Mouse (Mus musculus) kidney, postnatal 0 days (tissue): ENCODE measurements around the gene Plcb1. TPM values are rescaled to one million over a fixed set of nuclear protein-coding genes. Genes with fewer than 3 reads are reported as not detected.
A peak's percentile ranks its signal among the peaks of the same experiment; 100 is the strongest.

Experiments
- ATAC-seq: fragments of 200-750 bp; cut with Nextera tagmentation; replicated peaks from 2 replicates; pipeline ENCODE4 v1.8.0; 2017; ENCODE audit warnings: low read depth, moderate number of reproducible peaks, moderate TSS enrichment, moderate library complexity; ENCODE audit not compliant: low FRiP score
- DNase-seq: peaks from one replicate; pipeline ENCODE4 v3.0.0-alpha.2; 2016; ENCODE audit warnings: low spot score
- H3K27ac ChIP-seq: fragments of 300-500 bp; sonication (generic); 2 replicates; pipeline ENCODE4 v1.5.1; 2014; ENCODE audit warnings: mild to moderate bottlenecking
- H3K27me3 ChIP-seq: fragments of 300-500 bp; sonication (generic); 2 replicates; pipeline ENCODE4 v1.6.1; 2014; ENCODE audit warnings: low read length, mixed read lengths; ENCODE audit not compliant: insufficient read depth
- H3K36me3 ChIP-seq: fragments of 300-500 bp; sonication (generic); 2 replicates; pipeline ENCODE4 v1.6.1; 2014; ENCODE audit warnings: low read length, mixed read lengths; ENCODE audit not compliant: insufficient read depth
- H3K4me1 ChIP-seq: fragments of 300-500 bp; sonication (generic); replicated peaks from 2 replicates; pipeline ENCODE4 v1.6.1; 2014; ENCODE audit warnings: antibody characterized with exemption, low read length, mixed read lengths; ENCODE audit not compliant: insufficient read depth
- H3K4me2 ChIP-seq: fragments of 300-500 bp; sonication (generic); 2 replicates; pipeline ENCODE4 v1.6.1; 2014; ENCODE audit warnings: mild to moderate bottlenecking, low read length, moderate library complexity, mixed read lengths
- H3K4me3 ChIP-seq: fragments of 300-500 bp; sonication (generic); replicated peaks from 2 replicates; pipeline ENCODE4 v1.5.1; 2014; ENCODE audit warnings: low read depth, low read length
- H3K9ac ChIP-seq: fragments of 300-500 bp; sonication (generic); 2 replicates; pipeline ENCODE4 v1.6.1; 2014; ENCODE audit warnings: low read depth, low read length
- H3K9me3 ChIP-seq: fragments of 300-500 bp; sonication (generic); replicated peaks from 2 replicates; pipeline ENCODE4 v1.6.1; 2016; ENCODE audit warnings: low read length, inconsistent platforms, mixed read lengths
- CTCF ChIP-seq: IDR thresholded peaks from 2 replicates; pipeline ENCODE4 v1.5.1; 2016; ENCODE audit warnings: antibody characterized with exemption, low read depth, mild to moderate bottlenecking, moderate library complexity
- WGBS: fragments of 180-500 bp; shearing (Covaris S2); extraction: QIAGEN DNeasy Blood & Tissue Kit; methylation state at CpG from one replicate; pipeline ENCODE4 v1.1.7; 2014; 5-methylcytosine and 5-hydroxymethylcytosine counted together
- polyA plus RNA-seq: library from polyadenylated mRNA; unstranded; fragments of >200 nt; fragmentation: Nextera tagmentation; extraction: Ambion mirVana; gene quantifications from 2 replicates; pipeline ENCODE4 v1.2.1, GENCODE M21; 2015

The Plcb1 gene
- polyA plus RNA-seq, 1 experiment from 2014 or later, result 20.8 TPM

DNA sequence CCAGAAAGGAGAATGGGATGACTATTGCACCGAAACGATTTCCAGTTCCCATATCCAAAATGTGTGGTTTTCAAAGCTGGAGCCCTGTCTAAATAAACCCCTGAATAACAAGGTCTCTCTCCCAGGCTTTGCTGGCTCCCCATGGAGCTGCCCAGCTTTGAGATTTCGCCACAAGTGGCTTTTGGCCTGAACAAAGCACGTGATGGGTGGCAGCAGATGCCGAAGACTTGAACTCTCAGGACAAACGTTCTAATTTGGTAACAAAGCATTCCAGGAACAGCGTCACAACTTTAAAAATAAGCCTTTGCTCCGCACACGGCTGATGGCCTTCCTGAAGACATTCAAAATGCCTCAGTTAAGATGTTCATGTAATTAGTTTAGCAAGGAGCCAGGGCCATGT, 706.9 kb downstream of the Plcb1 start:
- ATAC-seq (no peak), DNase-seq (no peak)
- Histone ChIP-seq H3K9ac (no peak overlapping the region), H3K27me3 (no peaks in the 10 kb centered on the region), H3K36me3 (no peaks in the 10 kb centered on the region), H3K27ac (no peak overlapping the region), H3K4me1 (no peaks in the 10 kb centered on the region), H3K4me2 (no peak overlapping the region), H3K9me3 (no peaks in the 10 kb centered on the region), H3K4me3 (no peak overlapping the region)
- WGBS, result 74% methylated on average over 9 of the region's 9 CpGs
- TF ChIP-seq CTCF, result no peak

DNA sequence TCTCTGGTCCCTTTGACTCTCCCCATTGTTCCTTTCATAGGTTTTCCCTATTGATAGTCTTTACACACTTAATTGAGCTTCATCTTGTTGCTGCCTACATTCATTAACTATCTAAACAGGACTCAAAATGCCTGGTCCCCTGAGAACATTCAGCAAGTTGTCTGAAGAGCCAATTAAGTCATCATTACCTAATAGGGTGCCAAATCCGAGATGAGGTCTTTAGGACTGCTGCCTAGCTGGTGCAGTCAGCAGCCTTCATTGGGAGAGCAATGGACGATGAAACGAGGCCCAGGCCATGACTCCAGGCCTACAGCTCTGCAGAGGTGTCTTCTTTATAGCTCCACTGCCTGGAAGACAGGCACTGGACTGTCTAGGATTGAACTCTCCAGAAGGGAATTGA, 710.7 kb downstream of the Plcb1 start:
- no peak for TF ChIP-seq CTCF
- WGBS, result 15% methylated on average over 3 of the region's 3 CpGs
- Histone ChIP-seq H3K4me3 (no peak overlapping the region), H3K4me2 (no peak overlapping the region), H3K9ac (no peak overlapping the region), H3K4me1 (no peaks in the 10 kb centered on the region), H3K27ac (no peak overlapping the region), H3K9me3 (no peaks in the 10 kb centered on the region), H3K27me3 (no peaks in the 10 kb centered on the region), H3K36me3 (no peaks in the 10 kb centered on the region)
- ATAC-seq (no peak), DNase-seq (no peak)

DNA sequence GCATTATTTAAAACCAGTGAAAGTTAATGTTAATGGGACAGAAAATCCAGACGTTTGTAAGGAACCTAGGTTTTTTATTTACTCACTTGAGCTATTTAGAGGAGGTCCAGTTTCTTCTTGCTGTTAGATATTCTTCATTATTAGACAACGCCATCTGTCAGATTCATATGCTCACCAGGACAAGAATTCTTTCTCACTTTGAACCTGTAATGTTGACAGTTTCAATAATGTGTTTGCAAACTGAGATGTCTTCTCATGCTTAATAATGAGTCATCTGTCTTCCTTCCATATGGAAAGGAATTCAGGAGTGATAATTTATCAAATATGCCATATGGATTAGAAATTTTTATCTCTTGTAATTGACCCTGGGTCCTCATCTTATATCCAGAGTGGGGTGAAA, 711.4 kb downstream of the Plcb1 start:
- ATAC-seq (no peak), DNase-seq (no peak)
- H3K36me3 ChIP-seq, result no peaks in the 10 kb centered on the region
- no peaks in the 10 kb centered on the region for H3K9me3 ChIP-seq
- no peaks in the 10 kb centered on the region for H3K4me1 ChIP-seq
- no peak overlapping the region for H3K9ac ChIP-seq
- no peak overlapping the region for H3K27ac ChIP-seq
- no peak for TF ChIP-seq CTCF
- H3K4me2 ChIP-seq, result no peak overlapping the region
- H3K27me3 ChIP-seq, result no peaks in the 10 kb centered on the region
- no peak overlapping the region for H3K4me3 ChIP-seq
- 73% methylated on average over 2 of the region's 2 CpGs for WGBS

DNA sequence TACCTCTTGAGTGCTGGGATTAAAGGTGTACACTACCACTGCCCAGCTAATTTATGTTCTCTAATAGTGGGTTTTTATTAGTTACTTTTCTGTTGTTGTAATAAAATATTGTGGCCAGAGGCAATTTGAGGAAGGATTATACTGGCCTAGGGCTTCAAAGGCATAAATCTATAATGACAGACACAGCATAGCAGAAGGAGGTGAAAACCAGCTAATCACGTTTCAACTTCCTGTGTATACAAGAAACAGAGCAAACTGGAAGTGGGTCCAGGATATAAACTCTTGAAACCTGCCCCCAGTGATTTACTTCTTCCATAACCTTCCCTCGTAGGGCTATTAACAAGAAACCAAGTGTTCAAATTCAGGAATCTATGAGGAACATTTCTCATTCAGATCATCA, 715.0 kb downstream of the Plcb1 start:
- H3K4me3 ChIP-seq, result no peak overlapping the region
- DNase-seq (peak; percentile 1), ATAC-seq (no peak)
- no peak for TF ChIP-seq CTCF
- WGBS, result 10% methylated on average over 2 of the region's 2 CpGs
- no peaks in the 10 kb centered on the region for H3K27me3 ChIP-seq
- H3K9me3 ChIP-seq, result no peaks in the 10 kb centered on the region
- H3K27ac ChIP-seq, result no peak overlapping the region
- H3K4me1 ChIP-seq, result no peaks in the 10 kb centered on the region
- no peaks in the 10 kb centered on the region for H3K36me3 ChIP-seq
- no peak overlapping the region for H3K9ac ChIP-seq
- no peak overlapping the region for H3K4me2 ChIP-seq

DNA sequence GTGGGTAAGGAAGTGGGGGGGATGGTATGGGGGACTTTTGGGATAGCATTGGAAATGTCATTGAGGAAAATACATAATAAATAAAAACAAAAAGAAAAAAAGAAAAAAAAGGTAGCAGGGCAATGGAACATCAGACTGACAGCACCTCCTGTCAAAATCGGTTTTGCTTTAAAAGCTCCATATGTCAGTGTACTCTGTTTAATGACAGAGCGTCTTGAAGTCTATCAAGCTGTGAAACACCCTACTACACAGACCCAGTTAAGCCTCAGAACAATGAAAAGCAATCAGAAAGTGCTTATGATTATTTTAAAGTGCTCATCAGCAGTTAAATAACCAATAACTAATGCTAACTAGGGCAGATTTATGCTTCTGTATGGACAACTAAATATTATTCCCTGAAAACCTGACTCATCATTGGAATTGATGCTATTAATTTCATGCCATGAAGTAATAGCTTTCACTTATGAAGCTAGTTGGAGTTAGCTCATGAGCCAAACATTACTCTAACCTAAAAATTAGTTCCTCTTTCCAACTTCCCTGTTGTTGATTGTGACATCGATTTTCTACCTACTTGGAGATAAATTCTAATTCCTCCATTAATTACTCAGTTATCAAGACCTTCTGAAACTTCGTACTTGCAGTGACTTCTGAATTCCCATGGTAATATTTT, 717.6 kb downstream of the Plcb1 start:
- no peaks in the 10 kb centered on the region for H3K36me3 ChIP-seq
- H3K4me3 ChIP-seq, result no peak overlapping the region
- no peak for TF ChIP-seq CTCF
- no peaks in the 10 kb centered on the region for H3K27me3 ChIP-seq
- H3K4me1 ChIP-seq, result no peaks in the 10 kb centered on the region
- DNase-seq, result no peak
- no peaks in the 10 kb centered on the region for H3K9me3 ChIP-seq
- WGBS, result 84% methylated on average over 4 of the region's 4 CpGs
- no peak for ATAC-seq
- H3K9ac ChIP-seq, result no peak overlapping the region
- no peak overlapping the region for H3K4me2 ChIP-seq
- no peak overlapping the region for H3K27ac ChIP-seq

DNA sequence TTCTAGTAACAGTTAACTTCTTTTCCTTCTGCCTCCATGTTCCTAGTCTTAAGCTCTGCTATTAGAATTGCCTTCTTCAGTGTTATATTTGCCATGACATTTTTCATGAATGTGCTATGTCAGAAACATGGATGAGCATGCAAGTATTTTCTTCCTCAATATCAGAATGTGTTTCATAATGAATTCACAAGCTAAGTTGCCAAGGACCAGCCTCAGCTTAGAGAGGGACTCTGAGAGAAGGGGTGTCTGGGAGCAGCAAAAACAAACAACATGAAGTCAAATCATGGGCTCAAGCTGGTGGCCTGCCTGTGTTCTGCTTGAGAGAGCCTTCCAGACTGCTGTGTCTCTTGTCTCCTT, 718.1 kb downstream of the Plcb1 start:
- no peak overlapping the region for H3K9ac ChIP-seq
- no peak for TF ChIP-seq CTCF
- ATAC-seq (no peak), DNase-seq (no peak)
- H3K9me3 ChIP-seq, result no peaks in the 10 kb centered on the region
- no peak overlapping the region for H3K4me3 ChIP-seq
- no peak overlapping the region for H3K27ac ChIP-seq
- H3K27me3 ChIP-seq, result no peaks in the 10 kb centered on the region
- no peaks in the 10 kb centered on the region for H3K36me3 ChIP-seq
- no peaks in the 10 kb centered on the region for H3K4me1 ChIP-seq
- no peak overlapping the region for H3K4me2 ChIP-seq

DNA sequence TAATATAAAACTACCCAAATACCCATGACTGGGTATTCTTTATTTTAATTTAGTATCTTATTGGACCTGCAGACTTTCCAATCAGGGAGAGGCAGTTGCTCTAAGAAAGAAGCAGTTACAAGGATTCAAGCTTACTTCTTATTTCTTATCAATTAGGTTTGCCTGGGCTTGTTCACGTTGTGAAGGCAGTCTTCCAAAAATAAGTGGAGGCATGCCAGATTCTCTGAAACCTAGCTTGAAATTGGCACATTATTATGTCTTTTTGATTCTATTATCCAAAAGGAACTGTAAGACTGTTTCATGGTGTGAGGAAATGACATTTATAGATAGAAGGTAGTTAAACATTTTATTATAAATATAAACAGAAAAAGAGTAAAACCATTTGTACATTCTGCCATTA, 721.2 kb downstream of the Plcb1 start:
- no peak overlapping the region for H3K4me2 ChIP-seq
- no peak for TF ChIP-seq CTCF
- ATAC-seq, result no peak
- no peaks in the 10 kb centered on the region for H3K9me3 ChIP-seq
- H3K4me3 ChIP-seq, result no peak overlapping the region
- H3K27me3 ChIP-seq, result no peaks in the 10 kb centered on the region
- no peaks in the 10 kb centered on the region for H3K4me1 ChIP-seq
- WGBS, result 59% methylated on average over 1 of the region's 1 CpGs
- H3K36me3 ChIP-seq, result no peaks in the 10 kb centered on the region
- DNase-seq, result no peak
- no peak overlapping the region for H3K9ac ChIP-seq
- H3K27ac ChIP-seq, result no peak overlapping the region
